Mouse (Mus musculus): ENCODE data around the gene Ankrd9. TPM values are rescaled to one million over a fixed set of nuclear protein-coding genes. Genes with fewer than 3 reads are reported as not detected.

Ankrd9 gene
- polyA plus RNA-seq (2016; fragmentation: Nextera tagmentation; extraction: Ambion mirVana): 14.2 and 14.6 TPM in 2 replicates

- H3K36me3 ChIP-seq (replicated peaks): peaks cover 37% of the 10 kb centered on the region
- peaks cover 3% of the 10 kb centered on the region; the same call in 1 of the 2 replicates for H3K9me3 ChIP-seq
- peaks cover 16% of the 10 kb centered on the region for H3K4me1 ChIP-seq
- WGBS: under 1% methylated on average over 90 of the region's 90 CpGs
- peak; percentile 98 for DNase-seq (ENCODE audit: low spot score)
- H3K4me3 ChIP-seq: peak within 1 kb of the TSS; percentile 76
- H3K27me3 ChIP-seq (replicated peaks; ENCODE audit: low read depth, poor library complexity, severe bottlenecking): peaks cover 37% of the 10 kb centered on the region
- H3K27ac ChIP-seq (replicated peaks): peak within 1 kb of the TSS; percentile 89
These were observed at the start of gene Ankrd9 for GRCm38 (mm10) chr12:110978607-110979406. Gene Ankrd9, minus strand, starts transcription at chr12:110979040.

- no peaks in the 10 kb centered on the region for H3K36me3 ChIP-seq (replicated peaks)
- no peak overlapping the region for H3K4me3 ChIP-seq
- H3K27ac ChIP-seq (replicated peaks): no peak overlapping the region
- 64% methylated on average over 3 of the region's 3 CpGs for WGBS
- DNase-seq (ENCODE audit: low spot score): no peak
- no peaks in the 10 kb centered on the region for H3K27me3 ChIP-seq (replicated peaks; ENCODE audit: low read depth, poor library complexity, severe bottlenecking)
- H3K4me1 ChIP-seq: no peaks in the 10 kb centered on the region
- H3K9me3 ChIP-seq: no peaks in the 10 kb centered on the region
These were observed 42.7 kb upstream of the Ankrd9 start for GRCm38 (mm10) chr12:111021577-111021976.

DNA sequence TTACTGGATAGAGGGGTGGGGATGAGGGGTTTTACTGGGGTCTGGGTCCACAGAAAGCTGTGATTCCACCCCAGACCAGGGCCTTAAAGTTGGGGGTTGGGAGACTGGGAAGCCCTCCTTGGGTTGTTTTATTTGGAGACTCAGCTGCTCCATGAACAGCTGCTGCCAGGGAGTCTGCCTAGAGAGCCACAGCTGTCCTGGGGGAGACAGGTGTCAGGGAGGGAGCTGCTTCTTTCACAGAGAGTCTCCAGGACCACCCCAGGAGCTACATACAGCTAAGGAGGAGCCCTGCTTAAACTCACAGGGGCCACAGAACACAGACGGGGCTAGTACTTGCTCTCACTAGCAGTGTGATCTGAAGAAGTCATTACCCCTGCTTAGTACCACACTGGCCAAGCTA, 42.3 kb upstream of the Ankrd9 start:
- H3K27me3 ChIP-seq (replicated peaks; ENCODE audit: low read depth, poor library complexity, severe bottlenecking): no peaks in the 10 kb centered on the region
- WGBS: 28% methylated on average over 1 of the region's 1 CpGs
- H3K4me3 ChIP-seq: no peak overlapping the region
- no peaks in the 10 kb centered on the region for H3K36me3 ChIP-seq (replicated peaks)
- H3K27ac ChIP-seq (replicated peaks): no peak overlapping the region
- H3K9me3 ChIP-seq: no peaks in the 10 kb centered on the region
- DNase-seq (ENCODE audit: low spot score): no peak
- H3K4me1 ChIP-seq: peaks cover 4% of the 10 kb centered on the region; the same call in 1 of the 2 replicates

GRCm38 (mm10) chr12:111019086-111019485, 40.2 kb upstream of the Ankrd9 start:
- Histone ChIP-seq H3K27ac (replicated peaks) (no peak overlapping the region), H3K36me3 (replicated peaks) (no peaks in the 10 kb centered on the region), H3K4me1 (peaks cover 7% of the 10 kb centered on the region; the same call in 1 of the 2 replicates), H3K9me3 (no peaks in the 10 kb centered on the region), H3K4me3 (no peak overlapping the region), H3K27me3 (replicated peaks; ENCODE audit: low read depth, poor library complexity, severe bottlenecking) (no peaks in the 10 kb centered on the region)
- DNase-seq (ENCODE audit: low spot score): no peak
- WGBS: 94% methylated on average over 2 of the region's 2 CpGs

DNA sequence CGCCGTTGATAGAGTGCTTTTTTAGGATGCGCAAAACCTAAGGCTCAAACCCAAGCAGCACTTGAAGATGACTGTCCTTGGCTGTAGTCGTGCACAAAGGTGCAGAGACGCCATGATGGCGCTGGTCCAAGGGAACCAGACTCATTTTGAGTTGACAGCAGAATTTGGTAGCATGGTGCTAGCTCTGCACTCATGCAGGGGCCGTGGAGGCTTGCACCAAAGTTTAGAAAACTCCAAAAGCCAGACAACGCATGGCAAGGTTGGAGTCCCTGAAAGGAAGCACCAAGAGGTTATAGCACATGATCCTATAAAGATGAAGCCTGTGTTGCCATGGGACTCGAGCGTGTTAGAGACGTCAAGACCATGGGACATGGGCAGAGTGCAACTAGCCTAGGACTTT, 39.2 kb upstream of the Ankrd9 start:
- Histone ChIP-seq H3K4me3 (no peak overlapping the region), H3K9me3 (no peaks in the 10 kb centered on the region), H3K36me3 (replicated peaks) (no peaks in the 10 kb centered on the region), H3K27ac (replicated peaks) (no peak overlapping the region), H3K27me3 (replicated peaks; ENCODE audit: low read depth, poor library complexity, severe bottlenecking) (no peaks in the 10 kb centered on the region), H3K4me1 (peaks cover 7% of the 10 kb centered on the region; the same call in 1 of the 2 replicates)
- 94% methylated on average over 11 of the region's 11 CpGs for WGBS
- no peak for DNase-seq (ENCODE audit: low spot score)

DNA sequence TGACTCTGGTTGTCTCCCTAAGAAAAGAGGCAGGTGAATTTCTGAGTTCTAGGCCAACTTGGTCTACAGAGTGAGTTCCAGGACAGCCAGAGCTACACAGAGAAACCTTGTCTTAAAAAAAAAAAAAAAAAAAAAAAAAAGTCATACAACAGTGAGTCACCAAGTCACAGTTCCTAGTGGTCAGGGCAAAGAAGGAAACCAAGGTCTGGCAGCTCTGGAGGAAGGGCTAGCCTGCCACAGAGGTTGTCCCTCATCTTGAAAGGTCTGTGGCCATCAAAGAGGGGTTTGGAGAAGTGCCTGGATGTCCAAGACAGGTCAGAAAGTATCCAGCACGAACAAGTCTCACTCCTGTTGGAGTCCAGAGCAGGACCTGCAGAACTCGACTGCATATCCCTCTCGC, 38.0 kb upstream of the Ankrd9 start:
- DNase-seq (ENCODE audit: low spot score): no peak
- H3K36me3 ChIP-seq (replicated peaks): no peaks in the 10 kb centered on the region
- no peaks in the 10 kb centered on the region for H3K27me3 ChIP-seq (replicated peaks; ENCODE audit: low read depth, poor library complexity, severe bottlenecking)
- peaks cover 7% of the 10 kb centered on the region; the same call in 1 of the 2 replicates for H3K4me1 ChIP-seq
- WGBS: 82% methylated on average over 3 of the region's 3 CpGs
- H3K4me3 ChIP-seq: no peak overlapping the region
- H3K9me3 ChIP-seq: no peaks in the 10 kb centered on the region
- H3K27ac ChIP-seq (replicated peaks): no peak overlapping the region

GRCm38 (mm10) chr12:111009615-111010257, 30.9 kb upstream of the Ankrd9 start:
- Histone ChIP-seq H3K9me3 (no peaks in the 10 kb centered on the region), H3K4me3 (no peak overlapping the region), H3K4me1 (peaks cover 41% of the 10 kb centered on the region), H3K27me3 (replicated peaks; ENCODE audit: low read depth, poor library complexity, severe bottlenecking) (no peaks in the 10 kb centered on the region), H3K36me3 (replicated peaks) (no peaks in the 10 kb centered on the region), H3K27ac (replicated peaks) (no peak overlapping the region)
- 78% methylated on average over 6 of the region's 6 CpGs for WGBS
- no peak for DNase-seq (ENCODE audit: low spot score)

- no peak for DNase-seq (ENCODE audit: low spot score)
- 67% methylated on average over 11 of the region's 11 CpGs for WGBS
These were observed 30.0 kb upstream of the Ankrd9 start for GRCm38 (mm10) chr12:111008500-111009490.

DNA sequence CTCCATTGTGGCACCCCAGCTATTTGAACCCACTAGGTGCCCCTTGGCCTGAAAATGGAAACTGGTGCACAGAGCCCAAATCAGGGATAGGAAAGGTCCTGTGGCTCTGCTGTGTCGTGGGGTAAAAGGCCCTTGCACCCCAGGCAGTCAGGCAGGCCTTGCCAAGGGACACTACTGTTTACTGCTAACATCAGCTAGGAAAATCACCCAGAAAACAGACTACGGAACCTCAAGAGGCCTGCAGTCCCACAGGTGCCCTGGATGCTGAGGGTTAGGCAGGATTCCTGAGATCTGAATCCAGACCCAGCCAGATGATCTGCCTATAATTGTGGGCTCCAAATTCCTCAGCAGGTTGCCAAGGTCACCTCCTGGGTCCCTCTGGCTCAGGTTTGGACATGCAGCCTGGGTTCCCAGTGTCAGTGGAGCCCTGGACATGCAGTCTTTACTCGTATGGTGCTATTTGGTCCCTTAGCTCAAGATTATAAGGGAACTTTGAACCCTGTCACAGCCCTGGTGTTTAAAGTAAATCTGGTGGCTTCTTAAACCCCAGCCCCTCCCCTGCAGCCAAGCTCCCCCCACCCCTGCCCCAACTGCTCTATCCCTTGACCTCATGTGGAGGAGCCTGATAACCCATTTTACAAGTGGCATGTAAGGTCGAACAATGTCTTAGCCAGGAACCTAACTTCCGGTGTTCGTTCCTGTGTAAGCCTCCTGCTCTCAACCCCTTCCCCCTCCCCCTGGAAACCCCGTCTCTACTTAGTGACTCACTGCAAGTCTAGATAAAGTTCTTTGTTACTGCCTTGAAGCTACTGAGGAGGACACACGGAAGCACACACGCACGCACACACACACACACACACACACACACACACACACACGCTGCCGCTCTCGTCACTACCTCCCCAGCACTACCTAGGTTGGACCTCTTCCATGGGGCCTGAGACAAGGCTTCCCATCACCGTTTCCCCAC, 28.6 kb upstream of the Ankrd9 start:
- Histone ChIP-seq H3K27ac (replicated peaks) (peak overlapping the region; percentile 73), H3K27me3 (replicated peaks; ENCODE audit: low read depth, poor library complexity, severe bottlenecking) (no peaks in the 10 kb centered on the region), H3K4me1 (peaks cover 41% of the 10 kb centered on the region), H3K4me3 (no peak overlapping the region), H3K9me3 (no peaks in the 10 kb centered on the region), H3K36me3 (replicated peaks) (no peaks in the 10 kb centered on the region)
- 77% methylated on average over 14 of the region's 14 CpGs for WGBS
- DNase-seq (ENCODE audit: low spot score): peak; percentile 28

More at GRCm38 (mm10) chr12:111008500-111009490, 30.0 kb upstream of the Ankrd9 start:
- Histone ChIP-seq H3K27ac (replicated peaks) (peak overlapping the region; percentile 73), H3K9me3 (no peaks in the 10 kb centered on the region), H3K27me3 (replicated peaks; ENCODE audit: low read depth, poor library complexity, severe bottlenecking) (no peaks in the 10 kb centered on the region), H3K4me1 (peaks cover 41% of the 10 kb centered on the region), H3K36me3 (replicated peaks) (no peaks in the 10 kb centered on the region), H3K4me3 (no peak overlapping the region)

- Histone ChIP-seq H3K9me3 (no peaks in the 10 kb centered on the region), H3K27ac (replicated peaks) (peak overlapping the region; percentile 66), H3K4me3 (no peak overlapping the region), H3K4me1 (peaks cover 41% of the 10 kb centered on the region), H3K27me3 (replicated peaks; ENCODE audit: low read depth, poor library complexity, severe bottlenecking) (no peaks in the 10 kb centered on the region), H3K36me3 (replicated peaks) (no peaks in the 10 kb centered on the region)
- no peak for DNase-seq (ENCODE audit: low spot score)
- 79% methylated on average over 5 of the region's 5 CpGs for WGBS
These were observed 27.5 kb upstream of the Ankrd9 start for GRCm38 (mm10) chr12:111006339-111006738.

DNA sequence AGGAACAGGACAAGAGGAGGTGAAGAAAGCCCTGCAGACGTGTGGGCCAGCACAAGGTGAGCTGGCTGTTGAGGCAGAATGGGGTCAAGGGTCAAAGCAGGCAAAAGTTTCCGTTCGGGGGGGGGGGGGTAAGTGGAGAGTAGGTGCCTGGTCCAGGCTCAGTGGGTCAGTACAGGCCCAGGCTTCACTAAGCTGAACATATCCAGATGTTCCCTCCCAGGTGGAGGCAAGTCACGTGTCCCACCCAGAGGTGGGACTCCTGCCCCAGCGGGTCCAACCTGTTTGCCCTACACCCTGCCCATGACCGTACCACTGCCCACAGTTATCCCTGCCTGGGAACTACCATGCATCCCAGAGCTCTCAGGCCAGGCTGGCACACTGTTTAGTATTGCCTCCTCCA, 27.0 kb upstream of the Ankrd9 start:
- Histone ChIP-seq H3K27ac (replicated peaks) (peak overlapping the region; percentile 66; the same call in 1 of the 2 replicates), H3K4me3 (no peak overlapping the region), H3K27me3 (replicated peaks; ENCODE audit: low read depth, poor library complexity, severe bottlenecking) (no peaks in the 10 kb centered on the region), H3K4me1 (peaks cover 41% of the 10 kb centered on the region), H3K36me3 (replicated peaks) (no peaks in the 10 kb centered on the region), H3K9me3 (no peaks in the 10 kb centered on the region)
- no peak for DNase-seq (ENCODE audit: low spot score)
- 71% methylated on average over 6 of the region's 6 CpGs for WGBS
